Mouse (Mus musculus) heart, adult 2 months (tissue): ENCODE data around the gene Kcnab3. TPM values are rescaled to one million over a fixed set of nuclear protein-coding genes. Genes with fewer than 3 reads are reported as not detected.

Experiments
- DNase-seq, 2 experiments: peaks; one replicate each; pipeline ENCODE4 v3.0.0; 2021
- H3K27ac ChIP-seq: fragments of 200-600 bp; 2 replicates; pipeline ENCODE4 v1.8.1; 2022
- H3K27me3 ChIP-seq: fragments of 200-500 bp; 2 replicates; pipeline ENCODE4 v1.6.1; 2012; ENCODE audit warnings: mild to moderate bottlenecking, low read length, inconsistent platforms, mixed read lengths; ENCODE audit not compliant: control insufficient read depth, insufficient read depth
- H3K36me3 ChIP-seq: fragments of 200-500 bp; 2 replicates; pipeline ENCODE4 v1.6.1; 2012; ENCODE audit warnings: low read length, inconsistent platforms; ENCODE audit not compliant: control insufficient read depth, insufficient read depth
- H3K4me1 ChIP-seq: fragments of 200-500 bp; 2 replicates; pipeline ENCODE4 v1.6.1; 2011; ENCODE audit warnings: low read length; ENCODE audit not compliant: control insufficient read depth, insufficient read depth
- H3K4me3 ChIP-seq: fragments of 200-600 bp; 2 replicates; pipeline ENCODE4 v1.8.1; 2022
- H3K79me2 ChIP-seq: fragments of 200-500 bp; replicated peaks from 2 replicates; pipeline ENCODE4 v1.6.1; 2012; ENCODE audit warnings: mild to moderate bottlenecking, inconsistent platforms, low read length, moderate library complexity, mixed read lengths; ENCODE audit not compliant: control insufficient read depth, insufficient read depth
- H3K9ac ChIP-seq: fragments of 200-500 bp; 2 replicates; pipeline ENCODE4 v1.6.1; 2012; ENCODE audit warnings: low read depth, mild to moderate bottlenecking, control low read depth, inconsistent platforms, low read length, mixed read lengths
- CTCF ChIP-seq: fragments of 200-600 bp; IDR thresholded peaks from 2 replicates; pipeline ENCODE4 v1.8.1; 2022; ENCODE audit warnings: antibody characterized with exemption, mild to moderate bottlenecking, moderate library complexity
- EP300 ChIP-seq: fragments of 200-500 bp; IDR thresholded peaks from 2 replicates; pipeline ENCODE4 v1.6.1; 2011; ENCODE audit warnings: low read depth, low read length, control low read depth; ENCODE audit not compliant: insufficient read depth
- POLR2A ChIP-seq: fragments of 200-500 bp; IDR thresholded peaks from 2 replicates; pipeline ENCODE4 v1.6.1; 2011; ENCODE audit warnings: mild to moderate bottlenecking, low read depth, low read length, control low read depth; ENCODE audit not compliant: insufficient read depth
- WGBS: fragments of 180-500 bp; shearing (Covaris S2); methylation state at CpG from one replicate; pipeline ENCODE4 v1.1.7; 2018; 5-methylcytosine and 5-hydroxymethylcytosine counted together
- intact Hi-C: fragments of 180-260 bp; cut with DNase I; formaldehyde crosslinking; loops from one replicate; pipeline ENCODE4 v1.15.1; 2025
- polyA plus RNA-seq: library from polyadenylated mRNA; depleted of rRNA; stranded (reverse); fragments of >200 nt; gene quantifications from 2 replicates; pipeline ENCODE4 v1.2.3, GENCODE M21; 2012
- total RNA-seq, 2 experiments: library from RNA; stranded (reverse); gene quantifications; 2 replicates each; pipeline ENCODE4 v1.2.3; 2021

Kcnab3 gene
- total and polyA plus RNA-seq, 3 experiments = 0.11 to 0.53 (median 0.23) TPM

GRCm38 (mm10) chr11:69326408-69327156 lies 524 bp downstream of the Kcnab3 start:
- Histone ChIP-seq H3K27me3 (peaks cover 1% of the 10 kb centered on the region; the same call in 1 of the 2 replicates), H3K79me2 (no peaks in the 10 kb centered on the region), H3K36me3 (no peaks in the 10 kb centered on the region), H3K27ac (peak overlapping the region; percentile 24), H3K9ac (peak overlapping the region; percentile 76), H3K4me3 (peak overlapping the region; percentile 68), H3K4me1 (peaks cover 10% of the 10 kb centered on the region)
- 3% methylated on average over 45 of the region's 45 CpGs for WGBS
- TF ChIP-seq CTCF (no peak), POLR2A (no peak), EP300 (no peak)
- no peak for DNase-seq
- intact Hi-C loops = loop anchor here (2.0 to 10.0 kb wide), 2 partner anchors 38 to 262 kb away; no protein-coding TSS in a partner anchor

- TF ChIP-seq EP300 = no peak
- TF ChIP-seq CTCF = no peak
- TF ChIP-seq POLR2A = no peak
- Histone ChIP-seq H3K79me2 (no peaks in the 10 kb centered on the region), H3K4me1 (peaks cover 11% of the 10 kb centered on the region), H3K9ac (no peak overlapping the region), H3K27ac (no peak overlapping the region), H3K36me3 (no peaks in the 10 kb centered on the region), H3K4me3 (no peak overlapping the region), H3K27me3 (peaks cover 1% of the 10 kb centered on the region; the same call in 1 of the 2 replicates)
- intact Hi-C loops = loop anchor here (2.0 to 10.0 kb wide), 2 partner anchors 38 to 262 kb away; no protein-coding TSS in a partner anchor
- no peak for DNase-seq
- WGBS = 45% methylated on average over 9 of the region's 9 CpGs
Measured at GRCm38 (mm10) chr11:69327157-69327442, 1.0 kb downstream of the Kcnab3 start.

DNA sequence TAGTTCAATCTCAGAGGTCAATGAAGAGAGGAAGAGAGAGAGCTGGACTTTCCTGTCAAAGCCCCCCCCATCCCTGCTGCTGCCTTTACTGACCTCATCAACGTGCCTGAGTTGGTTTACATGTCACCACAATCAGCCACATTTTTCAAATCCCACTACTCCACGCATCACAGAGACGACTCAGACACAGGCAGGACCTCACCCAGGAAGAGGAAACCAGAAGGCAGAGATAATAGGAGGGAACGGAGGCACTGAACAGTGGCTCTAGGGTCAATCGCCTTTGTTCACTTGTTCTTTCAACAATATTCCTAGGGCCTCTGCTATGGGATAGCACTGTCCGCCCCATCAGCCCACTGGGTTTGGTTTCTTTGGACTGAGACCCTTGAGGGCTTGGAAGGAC lies 1.6 kb downstream of the Kcnab3 start:
- WGBS = 56% methylated on average over 6 of the region's 6 CpGs
- DNase-seq = no peak
- H3K36me3 ChIP-seq = no peaks in the 10 kb centered on the region
- H3K9ac ChIP-seq = no peak overlapping the region
- intact Hi-C loops = loop anchor here (2.0 to 10.0 kb wide), 2 partner anchors 37 to 263 kb away; no protein-coding TSS in a partner anchor
- no peak overlapping the region for H3K27ac ChIP-seq
- H3K4me1 ChIP-seq = peaks cover 12% of the 10 kb centered on the region
- no peaks in the 10 kb centered on the region for H3K79me2 ChIP-seq
- no peak for TF ChIP-seq POLR2A
- TF ChIP-seq CTCF = no peak
- TF ChIP-seq EP300 = no peak
- no peak overlapping the region for H3K4me3 ChIP-seq
- peaks cover 1% of the 10 kb centered on the region; the same call in 1 of the 2 replicates for H3K27me3 ChIP-seq

DNA sequence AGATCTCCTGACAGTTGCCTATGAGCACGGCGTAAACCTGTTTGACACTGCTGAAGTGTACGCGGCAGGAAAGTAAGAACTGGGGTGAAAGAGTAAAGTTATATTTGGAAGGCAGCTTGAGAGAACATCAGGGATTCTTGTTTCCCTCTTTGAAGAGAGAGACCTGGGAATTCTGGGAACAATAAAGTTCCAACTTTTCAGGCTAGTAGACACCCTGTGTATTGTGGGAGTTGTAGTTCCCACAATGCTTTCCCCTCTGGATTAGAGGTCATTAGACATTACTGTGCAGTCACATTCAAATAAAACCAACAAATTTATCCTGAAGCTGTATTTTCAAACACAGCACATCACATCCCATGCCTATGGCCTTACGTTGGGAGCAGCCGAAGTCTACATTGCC lies 2.5 kb downstream of the Kcnab3 start:
- Histone ChIP-seq H3K27ac (no peak overlapping the region), H3K4me3 (no peak overlapping the region), H3K9ac (no peak overlapping the region), H3K36me3 (no peaks in the 10 kb centered on the region), H3K4me1 (peaks cover 10% of the 10 kb centered on the region), H3K79me2 (no peaks in the 10 kb centered on the region), H3K27me3 (peaks cover 1% of the 10 kb centered on the region; the same call in 1 of the 2 replicates)
- 90% methylated on average over 6 of the region's 6 CpGs for WGBS
- TF ChIP-seq CTCF (no peak), EP300 (no peak), POLR2A (no peak)
- DNase-seq = no peak
- intact Hi-C loops = loop anchor here (10.0 kb wide), 1 partner anchor 264 kb away; no protein-coding TSS in a partner anchor

DNA sequence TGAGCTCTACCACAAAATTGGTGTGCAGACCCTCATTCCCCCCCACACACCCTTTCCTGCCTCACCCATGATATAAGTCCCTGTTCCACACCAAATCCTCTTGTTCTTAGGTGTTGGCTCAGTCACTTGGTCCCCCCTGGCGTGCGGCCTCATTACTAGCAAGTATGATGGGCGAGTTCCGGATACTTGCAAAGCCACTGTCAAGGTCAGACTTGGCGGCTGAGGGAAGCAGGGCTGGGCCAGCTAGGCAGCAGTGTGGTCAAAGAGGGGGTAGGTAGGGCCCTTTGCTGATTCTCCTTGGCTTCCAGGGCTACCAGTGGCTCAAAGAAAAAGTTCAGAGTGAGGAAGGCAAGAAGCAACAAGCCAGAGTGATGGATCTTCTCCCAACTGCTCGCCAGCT lies 5.1 kb downstream of the Kcnab3 start:
- Histone ChIP-seq H3K27me3 (peaks cover 1% of the 10 kb centered on the region; the same call in 1 of the 2 replicates), H3K27ac (no peak overlapping the region), H3K4me3 (no peak overlapping the region), H3K36me3 (no peaks in the 10 kb centered on the region), H3K79me2 (no peaks in the 10 kb centered on the region), H3K9ac (no peak overlapping the region), H3K4me1 (peaks cover 4% of the 10 kb centered on the region)
- 91% methylated on average over 6 of the region's 6 CpGs for WGBS
- no peak for DNase-seq
- intact Hi-C loops = no loop called here
- no peak for TF ChIP-seq CTCF
- TF ChIP-seq POLR2A = no peak
- no peak for TF ChIP-seq EP300

DNA sequence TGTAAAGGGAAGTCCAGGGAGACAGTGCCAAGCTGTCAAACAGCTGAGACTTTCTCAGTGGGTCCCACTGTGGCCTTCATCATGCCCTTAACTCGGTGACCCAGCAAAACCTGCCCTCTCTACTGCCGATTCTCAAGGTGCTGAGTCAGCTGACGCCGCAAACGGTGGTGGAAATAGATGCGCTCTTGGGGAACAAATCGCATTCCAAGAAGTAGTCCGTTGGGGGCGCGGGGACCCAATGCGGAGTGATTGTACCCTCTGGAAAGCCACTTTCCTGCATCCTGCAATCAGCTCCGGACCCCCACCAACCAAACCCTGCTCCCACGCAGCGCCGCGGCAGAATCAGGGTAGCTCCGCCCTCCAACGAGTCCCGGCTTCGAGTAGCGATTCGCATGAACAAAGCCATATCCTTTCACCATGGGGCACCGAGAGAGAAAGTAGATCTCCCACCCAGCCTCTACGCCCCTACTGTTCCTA lies 5.9 kb downstream of the Kcnab3 start:
- H3K27me3 ChIP-seq = no peaks in the 10 kb centered on the region
- TF ChIP-seq EP300 = peak; percentile 73
- no peak for TF ChIP-seq CTCF
- peak; percentile 87 for TF ChIP-seq POLR2A
- 1% methylated on average over 24 of the region's 24 CpGs for WGBS
- H3K9ac ChIP-seq = peak overlapping the region; percentile 84
- H3K4me3 ChIP-seq = peak overlapping the region; percentile 83
- peaks cover 4% of the 10 kb centered on the region for H3K4me1 ChIP-seq
- no peaks in the 10 kb centered on the region for H3K36me3 ChIP-seq
- intact Hi-C loops = no loop called here
- DNase-seq = peak; percentile 78 to 81
- no peaks in the 10 kb centered on the region for H3K79me2 ChIP-seq
- H3K27ac ChIP-seq = peak overlapping the region; percentile 72
